Mouse (Mus musculus) cerebellum, postnatal 14 days (tissue): ENCODE measurements around the gene Tinagl1.

Source experiments
- DNase-seq, 2 experiments: peaks; one replicate each; pipeline ENCODE4 v3.0.0; 2021; ENCODE audit warnings: mixed read lengths in 2 of 2

Tinagl1 gene

DNA sequence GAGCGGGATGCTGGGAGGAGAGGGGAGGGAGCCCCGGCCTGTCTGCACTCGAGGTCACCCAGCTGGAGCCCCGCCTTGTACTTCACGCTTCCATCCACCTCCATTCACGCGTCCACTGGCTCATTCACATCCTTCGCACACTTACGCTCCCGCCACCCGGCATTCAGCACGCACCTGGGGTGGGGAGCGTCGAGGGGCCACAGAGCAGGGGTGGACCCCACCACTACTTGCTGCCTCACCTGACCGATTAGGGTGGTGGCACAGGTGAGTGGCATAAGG lies 35.8 kb downstream of the Tinagl1 start, which contains the start of gene Hcrtr1:
Hcrtr1 (minus strand) TSS at position 146 of the 279 bp plus-strand sequence.
- no peak for DNase-seq

DNA sequence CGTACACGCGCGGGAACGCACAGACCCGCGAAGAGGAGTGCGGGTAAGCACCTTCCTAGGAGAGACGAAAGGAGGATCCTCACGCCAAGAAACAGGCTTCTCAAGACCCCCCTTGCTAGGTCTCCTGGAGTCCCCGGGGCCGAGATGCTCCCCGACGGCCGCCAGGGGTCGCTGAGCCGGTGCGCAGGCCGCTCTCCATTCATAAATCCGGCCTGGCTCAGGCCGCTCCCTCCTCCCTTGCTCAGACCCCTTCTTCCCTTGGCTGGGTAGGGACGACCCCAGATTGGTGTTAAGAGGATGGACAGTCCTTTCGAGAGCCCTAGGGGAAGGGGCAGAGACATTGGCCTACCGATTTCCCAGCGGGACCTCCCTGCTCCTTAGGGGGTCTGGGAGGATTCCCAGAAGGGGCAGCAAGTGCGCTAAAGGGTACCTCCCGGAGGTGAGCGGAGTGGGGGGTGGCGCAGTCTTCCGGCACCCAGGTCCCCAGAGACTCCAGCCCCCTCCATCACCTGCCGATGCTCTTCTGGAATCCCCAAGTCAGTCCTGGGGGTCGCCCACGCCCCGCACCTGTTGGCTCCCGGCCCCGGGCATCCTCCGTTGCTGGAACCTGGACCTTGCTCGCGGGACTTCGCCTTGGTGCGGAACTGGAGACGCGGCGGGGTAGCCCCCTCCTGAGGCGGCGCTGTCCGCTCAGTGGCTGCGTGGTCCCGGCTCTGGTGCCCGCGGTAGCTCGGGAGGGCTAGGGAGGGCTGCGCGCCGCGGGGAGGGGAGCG lies 36.3 kb downstream of the Tinagl1 start:
- peak; percentile 85 to 89 for DNase-seq

DNA sequence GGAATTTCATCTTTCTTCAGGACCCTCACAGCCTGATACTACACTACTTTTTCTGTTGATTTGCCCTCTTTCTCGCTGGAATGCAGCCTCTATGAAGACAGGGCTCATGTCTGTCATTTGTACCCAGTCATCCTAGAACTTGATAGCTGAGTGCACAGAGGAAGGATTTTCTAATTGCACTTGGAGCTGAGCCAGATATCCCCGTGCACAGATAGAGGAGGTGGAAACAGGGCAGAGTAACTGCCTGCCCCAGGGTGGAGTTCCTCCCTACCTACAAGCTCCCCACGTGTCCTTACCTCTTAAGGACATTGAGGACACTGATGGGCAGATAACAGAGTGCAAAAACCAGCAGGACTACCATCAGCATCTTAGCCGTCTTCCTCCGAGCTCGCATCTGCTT lies 41.5 kb downstream of the Tinagl1 start:
- no peak for DNase-seq

DNA sequence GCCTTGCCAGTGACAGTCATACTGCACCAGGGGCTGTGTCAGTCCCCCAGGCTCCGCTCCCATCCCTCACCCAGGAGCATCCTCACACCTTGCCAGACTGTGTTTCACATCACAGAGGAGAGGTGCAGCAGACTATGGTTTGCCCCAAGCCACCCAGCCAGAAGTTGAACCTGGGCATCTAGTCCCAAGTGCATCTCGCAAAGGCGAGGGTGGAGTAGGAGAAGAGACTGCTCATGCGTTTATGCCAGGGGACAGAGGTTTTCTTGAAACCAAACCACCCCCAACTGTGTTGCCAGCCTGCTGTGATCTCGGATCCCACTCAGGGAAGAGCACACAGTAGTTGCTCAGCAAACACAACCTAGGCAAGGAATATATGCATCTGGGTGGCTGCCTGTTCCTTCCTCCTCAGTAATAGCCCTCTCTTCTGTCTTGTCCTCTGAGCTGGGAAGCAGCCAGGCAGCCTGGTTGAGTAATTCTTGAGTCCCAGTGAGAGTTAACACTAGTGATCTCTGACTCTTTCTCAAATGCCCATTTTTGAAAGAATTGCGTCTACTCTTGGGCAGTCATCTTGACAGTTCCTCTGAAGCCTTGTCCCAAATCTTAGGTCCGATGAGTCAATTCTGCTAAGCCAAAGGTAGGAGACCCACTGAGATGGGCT lies 43.3 kb downstream of the Tinagl1 start:
- DNase-seq: no peak

DNA sequence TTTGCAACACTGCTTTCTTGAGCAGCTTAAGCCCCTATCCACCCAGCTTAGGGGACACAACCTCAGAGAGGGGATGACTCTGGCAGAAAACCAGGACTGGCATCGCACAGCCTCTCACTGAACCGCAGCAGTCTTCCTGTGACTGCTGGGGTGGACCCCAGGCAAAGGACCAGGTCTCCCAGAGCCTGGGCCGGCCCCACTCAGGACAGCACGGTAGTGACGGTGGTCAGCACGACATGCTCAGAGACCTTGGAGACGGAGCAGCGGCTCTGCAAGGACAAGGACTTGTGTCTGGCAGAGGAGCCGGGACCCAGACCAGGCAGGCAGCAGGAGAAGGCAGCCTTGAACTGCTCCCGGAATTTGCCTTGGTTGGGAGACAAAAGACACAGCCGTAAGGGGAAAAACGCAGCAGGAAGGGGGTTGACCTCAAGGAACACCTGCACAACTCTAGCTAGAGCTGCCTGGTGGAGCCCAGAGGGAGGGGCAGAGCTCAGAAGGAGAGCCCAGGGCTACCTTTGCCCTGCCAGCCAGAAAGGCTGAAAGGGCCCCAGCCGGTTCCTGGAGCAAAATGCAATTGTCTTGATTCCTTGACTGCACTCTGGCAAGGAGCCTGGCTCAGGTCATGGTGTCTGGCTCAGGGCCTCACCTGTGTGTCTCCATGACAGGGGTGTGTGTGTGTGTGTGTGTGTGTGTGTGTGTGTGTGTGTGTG lies 44.1 kb downstream of the Tinagl1 start:
- peak; percentile 28 to 54 for DNase-seq

DNA sequence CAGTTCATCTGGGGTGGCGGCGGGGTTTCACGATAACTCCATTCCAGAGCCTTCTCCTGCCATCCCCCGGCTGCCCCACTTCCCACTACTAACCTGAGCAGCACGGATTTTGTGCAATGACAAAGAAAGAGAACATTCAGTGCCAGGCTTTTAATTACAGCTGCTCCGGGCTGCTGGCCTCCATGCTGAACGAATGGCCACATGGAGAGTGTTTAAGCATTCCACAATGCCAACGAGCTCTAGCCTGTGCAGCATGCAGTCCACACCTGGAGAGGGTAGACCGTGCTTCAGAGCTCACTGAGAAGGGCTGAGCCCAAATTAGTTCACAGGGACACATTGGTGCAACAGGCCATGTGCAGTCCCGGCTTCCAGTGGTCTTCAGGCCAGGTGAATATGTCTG lies 44.8 kb downstream of the Tinagl1 start:
- DNase-seq: no peak

DNA sequence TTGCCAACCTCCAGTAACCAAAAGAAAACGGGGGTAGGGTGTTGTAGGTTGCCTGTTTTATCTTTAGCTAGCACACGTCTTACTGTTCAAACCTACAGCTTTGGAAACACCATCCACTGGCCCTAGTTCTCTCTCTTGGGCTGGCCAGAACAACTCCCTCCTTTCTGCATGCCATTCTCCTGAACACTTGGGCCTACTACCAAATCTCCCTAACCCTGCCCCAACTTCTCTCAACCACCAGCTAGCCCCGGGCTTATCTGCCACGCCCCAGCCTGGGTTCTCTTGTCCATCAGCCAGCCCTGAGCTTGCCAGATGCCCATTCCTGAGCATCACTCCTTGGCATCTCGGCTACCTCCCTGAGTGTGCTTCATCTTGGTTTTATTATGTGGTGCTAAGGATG lies 46.0 kb downstream of the Tinagl1 start:
- DNase-seq: no peak

DNA sequence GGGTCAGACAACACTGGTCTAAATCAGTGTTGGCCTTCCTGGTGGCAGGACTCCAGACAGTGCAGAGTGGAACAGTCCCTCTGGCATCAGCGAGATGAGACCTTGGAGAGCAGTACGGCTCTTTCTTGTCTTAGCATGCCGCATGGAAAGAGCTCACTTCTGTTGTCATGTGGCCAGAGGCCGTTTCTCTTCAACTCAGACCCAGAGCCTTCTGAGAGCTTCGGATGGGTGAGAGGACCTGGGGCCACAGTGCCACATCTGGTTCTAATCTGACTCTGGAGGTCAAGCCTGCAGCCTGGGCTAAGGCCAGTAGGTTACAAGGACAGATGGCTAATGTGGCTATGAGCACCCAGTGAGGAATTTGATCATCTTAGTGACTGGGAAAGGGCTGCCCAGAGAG lies 49.0 kb downstream of the Tinagl1 start:
- no peak for DNase-seq

DNA sequence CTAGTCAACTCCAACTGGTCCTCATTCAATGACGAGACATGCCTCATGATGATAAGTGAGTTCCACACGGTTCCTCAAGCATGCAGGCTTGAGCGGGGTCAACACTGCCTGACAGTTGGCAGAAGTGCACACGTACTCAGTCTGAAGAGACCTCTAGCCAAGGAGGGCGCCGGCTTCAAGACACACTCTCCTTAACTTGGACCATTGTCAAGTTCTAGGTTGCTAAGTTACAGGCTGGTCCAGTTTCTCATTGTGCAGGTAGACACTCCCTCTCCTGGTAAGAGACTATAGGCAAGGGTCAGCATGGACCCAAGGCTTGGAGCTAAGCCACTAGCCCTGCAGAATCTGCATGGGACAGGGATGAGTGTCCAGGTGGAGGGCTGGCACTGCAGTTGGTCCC lies 49.8 kb downstream of the Tinagl1 start:
- no peak for DNase-seq

DNA sequence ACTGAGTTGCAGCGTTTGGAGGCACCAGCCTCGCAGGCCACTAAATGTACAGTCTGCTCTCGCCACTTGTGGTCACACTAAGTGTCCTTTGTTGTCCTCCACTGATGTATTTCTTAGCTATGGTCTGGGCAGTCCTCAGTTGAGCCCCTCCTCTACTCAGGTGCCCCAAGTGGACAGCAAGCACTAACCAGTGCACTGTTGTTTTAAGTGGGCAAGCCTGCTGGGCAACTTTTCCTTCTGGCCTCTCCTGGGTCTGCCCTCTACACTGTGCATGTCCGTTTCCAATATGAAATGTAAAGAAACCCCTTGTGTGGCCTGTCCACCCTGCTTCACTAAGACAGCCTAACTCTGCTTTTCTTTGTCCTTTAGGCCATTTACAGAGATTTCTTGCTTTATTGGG lies 50.8 kb downstream of the Tinagl1 start:
- DNase-seq: no peak

DNA sequence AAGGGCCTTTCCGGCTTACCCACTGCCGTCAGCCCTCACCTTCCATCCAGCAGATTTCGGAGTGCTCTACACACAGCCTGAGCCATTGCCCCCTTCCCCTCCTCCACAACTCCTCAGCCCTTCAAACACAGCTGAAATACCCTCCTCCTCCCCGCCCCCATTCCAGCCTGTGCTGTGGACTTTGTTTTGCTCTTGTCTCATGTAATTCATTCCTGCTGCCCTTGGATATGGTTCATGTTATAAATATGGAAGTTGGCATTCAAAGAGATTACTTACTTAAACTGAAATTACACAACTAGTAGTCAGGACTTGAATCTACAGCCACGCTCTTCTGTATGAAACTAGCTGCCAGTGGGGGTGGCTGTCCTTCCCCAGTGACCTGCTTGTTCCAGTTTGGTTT lies 51.9 kb downstream of the Tinagl1 start:
- no peak for DNase-seq

DNA sequence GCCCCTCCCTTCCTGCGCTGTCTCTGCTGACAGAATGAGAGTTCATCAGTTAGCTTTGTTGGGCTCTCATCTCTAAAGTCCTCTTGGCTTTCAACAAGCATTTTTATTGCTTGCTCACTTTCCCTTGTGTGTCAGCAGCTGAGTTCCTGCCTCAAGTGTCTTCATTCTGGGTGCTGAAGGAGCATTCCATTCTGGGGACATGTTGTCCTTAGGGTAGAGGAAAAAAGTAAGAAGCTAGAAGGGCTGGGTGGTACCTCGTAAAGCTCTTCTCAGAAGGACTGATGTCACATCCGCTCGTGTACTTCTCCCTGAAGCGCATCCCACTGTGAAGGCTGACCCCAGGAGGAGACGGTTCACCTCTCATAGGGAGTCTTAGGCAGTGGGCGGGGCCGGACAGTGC lies 53.4 kb downstream of the Tinagl1 start:
- DNase-seq: no peak

DNA sequence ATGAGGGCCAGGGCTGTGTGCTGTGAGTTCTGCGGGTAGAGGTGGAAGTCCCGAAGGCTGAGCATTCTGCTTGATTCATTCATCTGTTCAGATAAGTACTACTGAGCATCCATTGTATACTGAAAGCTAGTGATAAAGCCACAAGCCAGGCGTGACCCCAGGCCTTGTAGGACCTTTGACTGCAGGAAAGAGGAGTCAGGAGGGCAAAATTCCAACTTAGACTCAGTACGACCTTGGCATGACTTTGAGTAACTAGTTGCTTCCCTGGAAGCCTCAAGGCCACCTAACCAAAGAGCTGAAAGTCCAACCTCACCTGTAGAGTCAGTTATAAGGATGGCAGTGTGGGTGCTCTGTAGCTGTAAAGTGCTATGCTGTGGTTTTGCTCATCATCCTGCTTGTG lies 54.2 kb downstream of the Tinagl1 start:
- DNase-seq: no peak
